Mouse (Mus musculus) thymus, postnatal 36 days (tissue): ENCODE data around the gene Farsa.

Experiments
- DNase-seq, 2 experiments: peaks; one replicate each; pipeline ENCODE4 v3.0.0; 2022; ENCODE audit warnings: mixed read lengths in 2 of 2

Gene Farsa

GRCm38 (mm10) chr8:84834866-84835855, 21.6 kb upstream of the Farsa start:
- no peak for DNase-seq

GRCm38 (mm10) chr8:84837149-84837911, 19.5 kb upstream of the Farsa start:
- no peak for DNase-seq

GRCm38 (mm10) chr8:84837912-84838470, 18.8 kb upstream of the Farsa start:
- peak in 1 of 2 experiments; percentile 11 for DNase-seq

- DNase-seq = no peak
Observed at GRCm38 (mm10) chr8:84838513-84838912, 18.3 kb upstream of the Farsa start.

- no peak for DNase-seq
Observed at GRCm38 (mm10) chr8:84839411-84839810, 17.4 kb upstream of the Farsa start.

GRCm38 (mm10) chr8:84839875-84840247, 16.9 kb upstream of the Farsa start:
- no peak for DNase-seq

- DNase-seq = peak; percentile 85 to 91
Observed at GRCm38 (mm10) chr8:84840248-84840999, 16.4 kb upstream of the Farsa start, which contains the start of gene Rad23a. Gene Rad23a (minus strand): TSS chr8:84840665.

- no peak for DNase-seq
Observed at GRCm38 (mm10) chr8:84841514-84841913, 15.3 kb upstream of the Farsa start.

GRCm38 (mm10) chr8:84844397-84845070, 12.3 kb upstream of the Farsa start:
- DNase-seq = no peak

- peak; percentile 15 to 35 for DNase-seq
Observed at GRCm38 (mm10) chr8:84845355-84846093, 11.3 kb upstream of the Farsa start.

- peak in 1 of 2 experiments; percentile 33 for DNase-seq
Observed at GRCm38 (mm10) chr8:84846094-84846721, 10.6 kb upstream of the Farsa start.

GRCm38 (mm10) chr8:84846722-84847572, 9.8 kb upstream of the Farsa start, which contains the start of gene Calr:
Gene Calr (minus strand): TSS chr8:84846934.
- peak; percentile 99 to 100 for DNase-seq

GRCm38 (mm10) chr8:84847684-84848435, 8.9 kb upstream of the Farsa start:
- peak; percentile 17 to 34 for DNase-seq

GRCm38 (mm10) chr8:84856434-84856833, 355 bp upstream of the Farsa start:
- no peak for DNase-seq

GRCm38 (mm10) chr8:84871376-84872308, 14.9 kb downstream of the Farsa start, which contains the start of gene Syce2:
Gene Syce2 (plus strand): TSS chr8:84872111.
- DNase-seq = peak; percentile 84 to 86

- DNase-seq = peak; percentile 35 to 49
Observed at GRCm38 (mm10) chr8:84872309-84872965, 15.6 kb downstream of the Farsa start.

GRCm38 (mm10) chr8:84873016-84873415, 16.2 kb downstream of the Farsa start:
- no peak for DNase-seq
